Mouse (Mus musculus) heart, adult 18-20 months (tissue): ENCODE measurements around the gene Tex50. TPM values are rescaled to one million over a fixed set of nuclear protein-coding genes. Genes with fewer than 3 reads are reported as not detected.
"Not testable (repeated sequence)": the region's sequence is repeated elsewhere in the genome, so short reads cannot be mapped to it uniquely, and the experiment has no call there.

Experiments used
- DNase-seq, 2 experiments: peaks; one replicate each; pipeline ENCODE4 v3.0.0; 2021 to 2022; ENCODE audit warnings: mixed read lengths in 1 of 2
- long read RNA-seq, 2 experiments: library from polyadenylated mRNA; stranded (forward); transcript quantifications; one replicate each; pipeline ENCODE4 v2.0.0; 2021
- total RNA-seq, 2 experiments: library from RNA; stranded (reverse); gene quantifications; 2 replicates each; pipeline ENCODE4 v1.2.3; 2021

The Tex50 gene
- not detected for total RNA-seq
- long read RNA-seq, experiment 1, result 0 reads
- long read RNA-seq, experiment 2, result 0 reads

DNA sequence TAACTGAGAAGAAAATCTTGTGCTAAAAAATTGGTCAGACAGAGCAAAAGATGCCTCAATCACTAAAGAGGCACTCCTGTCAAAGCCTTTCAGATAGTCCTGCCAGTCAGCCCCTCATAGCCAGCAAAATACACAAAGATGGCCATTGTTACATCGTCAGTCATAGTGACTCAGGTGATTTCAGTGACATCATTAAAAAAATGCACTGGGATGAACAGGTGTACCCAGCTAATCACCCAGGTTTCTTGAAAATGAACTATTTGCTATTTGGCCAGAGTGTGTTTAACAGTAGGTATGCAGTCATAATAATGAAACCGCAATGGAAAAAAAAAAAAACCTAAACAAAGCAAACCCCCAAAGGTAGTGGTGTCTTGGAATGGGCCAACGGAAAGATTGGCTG lies at the start of gene Tex50:
Gene Tex50 (minus strand): TSS at position 101 of the 400 bp plus-strand sequence.
- DNase-seq, result no peak

DNA sequence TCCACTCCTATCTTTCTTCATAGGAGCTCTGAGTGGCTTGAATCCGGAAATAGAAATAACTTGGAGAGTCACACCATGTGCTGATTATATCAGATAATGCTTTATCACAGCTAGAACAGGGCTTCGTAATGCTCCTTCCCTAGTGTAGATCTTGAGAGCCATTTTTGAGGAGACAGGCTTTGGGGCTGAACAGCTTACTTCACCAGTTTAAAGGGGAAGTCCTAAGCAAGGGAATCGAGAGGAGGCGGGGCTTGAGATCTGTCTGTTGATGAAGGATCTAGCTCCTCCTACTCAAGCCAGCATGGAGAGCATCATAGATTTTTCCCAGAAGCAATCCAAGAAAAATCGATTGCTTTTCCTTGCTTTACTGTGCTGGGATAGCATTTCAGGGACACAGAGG lies 40.7 kb upstream of the Tex50 start:
- no peak for DNase-seq

DNA sequence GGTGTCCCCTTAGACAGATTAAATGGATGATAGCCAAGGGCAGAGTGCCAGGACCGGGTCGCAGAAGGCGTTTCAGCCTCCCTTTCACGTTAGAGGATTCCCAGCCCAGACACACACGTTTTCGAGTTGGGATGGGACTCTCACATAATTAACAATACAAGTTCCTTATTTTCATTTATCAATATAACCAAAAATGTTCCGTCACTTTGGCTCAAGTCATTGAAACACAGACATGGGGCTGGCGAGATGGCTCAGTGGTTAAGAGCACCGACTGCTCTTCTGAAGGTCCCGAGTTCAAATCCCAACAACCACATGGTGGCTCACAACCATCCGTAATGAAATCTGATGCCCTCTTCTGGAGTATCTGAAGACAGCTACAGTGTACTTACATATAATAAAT lies 37.2 kb upstream of the Tex50 start:
- DNase-seq, result not testable (repeated sequence)

DNA sequence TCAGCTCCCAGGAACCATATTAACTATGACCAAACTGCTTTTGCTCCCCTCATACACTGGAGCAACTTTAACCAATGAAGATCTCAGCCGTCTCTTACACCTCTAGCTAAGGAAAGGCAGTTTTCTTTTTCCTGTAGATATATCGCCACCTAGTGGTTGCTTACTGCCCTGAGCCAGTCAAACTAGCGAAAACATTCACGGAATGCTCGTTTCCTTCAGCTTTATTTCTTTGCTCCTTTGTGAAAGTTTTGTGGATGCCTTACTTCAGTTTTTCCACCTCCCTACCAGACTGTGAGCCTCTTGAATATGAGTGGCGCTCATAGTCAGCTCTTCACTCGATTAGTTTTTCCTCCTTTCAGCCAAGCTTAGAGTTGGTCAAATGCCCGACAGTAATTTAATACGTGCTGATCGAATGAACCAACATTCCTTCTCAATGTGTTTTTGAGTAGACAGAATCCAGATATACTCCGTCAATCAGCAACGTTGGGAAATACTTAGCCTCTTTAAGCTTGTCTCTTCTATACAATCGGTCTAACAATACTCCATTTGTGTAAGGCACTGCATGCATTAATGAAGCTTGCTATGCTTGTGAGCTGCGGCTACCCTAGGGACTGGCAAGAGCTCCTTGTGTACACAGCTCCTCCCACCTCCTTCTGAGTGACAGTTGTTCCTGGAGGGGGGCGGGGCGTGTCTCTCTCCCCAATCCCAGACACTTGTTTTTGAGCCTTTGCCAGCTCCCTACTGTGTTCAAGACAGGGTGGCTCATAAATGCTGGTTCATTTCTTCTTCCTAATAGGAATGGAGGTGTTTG lies 36.6 kb upstream of the Tex50 start:
- peak; percentile 86 for DNase-seq

DNA sequence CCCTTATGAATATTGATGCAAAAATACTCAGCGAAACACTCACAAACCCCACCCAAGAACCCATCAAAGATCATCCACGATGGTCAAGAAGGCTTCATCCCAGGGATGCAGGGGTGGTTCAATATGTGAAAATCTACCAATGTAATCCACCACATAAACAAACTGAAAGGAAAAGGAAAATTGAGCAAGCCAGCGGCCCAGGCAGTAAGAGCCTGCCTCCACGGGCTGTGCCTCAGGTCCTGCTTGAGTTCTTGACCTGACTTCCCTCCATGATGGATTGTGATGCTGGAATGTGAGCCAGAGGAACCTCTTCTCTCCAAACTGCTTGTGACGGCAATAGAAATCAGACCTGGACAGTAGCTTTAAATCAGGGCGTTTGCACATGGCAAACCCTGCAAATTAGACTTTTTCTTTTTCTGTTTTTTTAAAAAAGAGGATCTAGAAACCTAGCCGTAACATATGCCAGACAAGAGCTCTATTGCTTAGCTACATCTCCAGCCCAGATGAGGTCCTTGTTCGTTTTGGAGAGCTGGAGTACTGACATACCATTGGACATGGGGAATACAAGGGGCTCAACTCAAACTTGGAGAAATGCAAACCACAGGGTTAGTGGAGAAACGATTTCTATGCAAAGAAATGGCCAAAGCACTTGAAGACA lies 31.3 kb upstream of the Tex50 start:
- DNase-seq, result no peak

DNA sequence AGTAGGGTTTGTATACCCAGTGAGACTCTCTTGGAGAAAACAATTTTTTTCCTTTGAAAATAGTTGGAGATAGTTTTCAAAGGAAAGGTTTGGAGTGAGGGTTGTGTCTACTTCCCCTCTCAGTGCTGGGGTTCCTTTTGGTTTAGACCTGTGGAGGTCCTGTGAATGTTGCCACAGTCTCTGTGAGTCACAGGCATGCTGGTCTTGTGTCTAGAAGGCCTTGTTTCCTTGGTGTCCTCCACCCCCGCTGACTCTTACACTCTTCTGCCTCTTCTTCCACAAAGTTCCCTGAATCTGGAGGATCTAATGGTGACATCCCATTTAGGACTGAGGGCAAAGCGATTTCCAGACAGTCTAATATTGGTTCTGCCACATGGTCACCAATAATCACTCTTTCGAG lies 26.3 kb upstream of the Tex50 start:
- DNase-seq, result no peak

DNA sequence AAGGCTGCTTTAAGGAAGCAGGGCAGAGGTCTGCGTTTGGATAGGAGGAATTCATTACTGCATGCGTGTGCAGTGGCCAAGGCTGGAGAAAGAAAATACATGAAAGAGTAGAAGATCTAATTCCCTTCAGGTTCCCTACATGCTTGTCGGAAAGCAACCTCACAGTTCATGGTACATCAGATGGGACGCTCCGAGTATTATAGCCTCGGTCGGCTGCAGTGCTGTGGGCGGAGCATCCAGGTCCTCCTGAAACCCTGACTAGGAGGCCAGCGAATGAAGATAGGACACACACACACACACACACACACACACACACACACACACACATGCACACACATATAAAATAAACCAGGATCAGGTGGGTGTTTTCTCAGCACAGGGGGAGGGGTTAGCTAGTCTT lies 24.6 kb upstream of the Tex50 start:
- no peak for DNase-seq

DNA sequence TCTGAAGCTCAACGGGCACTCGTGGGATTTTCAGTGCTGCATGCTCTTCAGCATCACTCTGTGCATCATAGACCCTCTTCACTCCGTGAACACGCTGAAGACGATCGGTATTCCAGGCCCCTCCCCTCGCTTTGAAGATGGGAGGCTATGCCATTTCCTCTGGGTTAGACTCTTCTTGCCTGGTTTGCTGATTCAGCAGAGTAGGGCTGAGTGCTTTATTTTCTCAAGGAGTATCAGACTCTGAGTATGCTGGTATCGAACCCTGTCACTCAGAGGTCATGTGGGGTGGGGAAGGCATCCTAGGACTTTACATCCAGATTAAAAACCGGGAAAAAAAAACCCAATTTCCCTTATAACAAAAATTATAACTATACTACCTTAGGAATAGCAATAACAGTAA lies 23.3 kb upstream of the Tex50 start:
- no peak for DNase-seq

DNA sequence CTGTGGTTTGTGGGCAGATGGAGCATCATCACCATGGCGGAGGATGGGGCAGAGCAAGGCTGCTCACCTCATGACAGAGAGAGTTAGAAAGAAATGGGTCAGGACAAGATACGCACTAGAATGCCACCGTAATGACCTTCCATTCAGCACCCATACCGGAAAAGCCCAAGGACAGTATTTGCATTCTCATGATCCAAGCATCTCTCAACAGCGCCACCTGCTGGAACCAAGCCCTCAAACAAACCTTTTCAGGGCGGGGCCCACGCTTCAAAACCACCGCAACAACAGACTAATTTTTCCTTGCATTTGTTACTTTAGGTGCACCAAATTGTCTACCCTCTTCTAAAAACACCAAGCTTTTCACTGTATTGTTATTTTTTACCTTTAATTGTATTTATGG lies 21.6 kb upstream of the Tex50 start:
- DNase-seq, result peak; percentile 6 to 63

DNA sequence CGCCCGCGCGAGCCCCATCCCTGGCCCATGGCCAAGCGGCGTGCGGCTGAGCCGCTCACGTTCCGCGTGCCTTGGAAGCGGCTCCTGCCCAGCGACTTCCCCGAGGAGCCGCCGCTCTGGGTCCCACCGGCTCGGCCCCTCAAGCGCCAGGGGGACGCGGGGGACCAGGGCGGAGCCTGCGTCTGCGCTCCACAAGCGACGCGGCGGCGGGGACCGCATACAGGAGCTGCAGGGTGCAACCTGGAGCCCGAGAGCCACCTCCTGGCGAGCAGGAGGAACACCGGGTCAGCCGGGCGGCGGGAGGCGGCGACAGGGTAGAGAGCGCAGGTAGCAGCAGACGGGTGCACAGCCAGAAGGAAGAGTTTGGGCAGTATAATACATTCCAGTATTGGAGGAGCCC lies 11.5 kb upstream of the Tex50 start:
- DNase-seq, result peak; percentile 54 to 57

DNA sequence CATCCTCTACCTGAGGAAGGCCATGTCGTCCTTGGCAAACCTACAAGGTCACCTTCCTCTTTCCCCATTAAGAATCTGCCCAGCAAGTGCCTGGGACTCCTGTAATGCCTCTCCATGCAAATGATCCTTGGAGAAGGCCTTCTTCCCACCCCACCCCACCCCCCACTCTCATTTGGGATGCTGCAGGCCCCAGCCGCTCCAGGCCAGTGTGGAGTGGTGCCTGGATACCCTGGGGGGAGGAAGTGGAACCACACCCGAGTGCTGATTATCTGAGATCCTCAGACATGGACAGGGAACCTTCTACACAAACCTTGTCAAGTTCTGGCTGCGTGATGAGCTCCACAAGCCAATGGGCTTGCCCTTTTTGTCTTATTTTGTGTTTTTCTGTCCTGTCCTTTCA lies 1.2 kb upstream of the Tex50 start:
- no peak for DNase-seq

DNA sequence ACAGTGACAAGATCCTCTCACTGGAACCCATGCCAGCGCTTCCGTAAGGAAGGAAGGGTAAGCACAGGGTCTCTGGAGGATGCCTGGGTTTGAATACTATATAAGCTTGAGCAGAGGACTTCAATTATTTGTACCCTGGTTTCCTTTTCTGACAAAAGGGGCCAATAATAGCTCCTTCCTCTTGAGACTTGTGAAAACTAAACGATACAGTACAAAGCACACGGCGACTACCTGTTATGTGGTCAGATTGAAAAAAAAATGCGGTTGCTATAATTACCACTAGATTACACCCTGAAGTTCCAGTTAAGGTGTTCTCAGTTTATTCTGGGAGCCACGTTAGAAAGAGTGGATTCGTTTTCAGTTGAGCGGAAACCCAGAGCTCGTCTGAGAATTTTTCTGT lies 2.6 kb downstream of the Tex50 start:
- no peak for DNase-seq

DNA sequence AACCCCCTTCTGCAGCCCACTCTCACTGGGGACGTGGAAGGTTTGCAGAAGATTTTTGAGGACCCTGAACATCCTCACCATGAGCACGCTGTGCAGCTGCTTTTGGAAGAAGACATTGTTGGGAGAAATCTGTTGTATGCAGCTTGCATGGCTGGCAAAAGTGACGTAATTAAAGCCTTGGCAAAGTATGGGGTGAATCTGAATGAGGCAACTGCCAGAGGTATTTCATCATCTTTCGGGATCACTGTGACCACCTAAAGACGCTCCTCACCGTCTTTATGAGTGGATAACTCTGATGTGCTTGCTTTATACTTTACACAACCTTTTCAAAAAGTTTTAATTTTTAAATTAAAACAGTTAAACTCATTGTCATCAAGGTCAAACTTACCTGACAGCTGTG lies 8.0 kb downstream of the Tex50 start:
- DNase-seq, result no peak

DNA sequence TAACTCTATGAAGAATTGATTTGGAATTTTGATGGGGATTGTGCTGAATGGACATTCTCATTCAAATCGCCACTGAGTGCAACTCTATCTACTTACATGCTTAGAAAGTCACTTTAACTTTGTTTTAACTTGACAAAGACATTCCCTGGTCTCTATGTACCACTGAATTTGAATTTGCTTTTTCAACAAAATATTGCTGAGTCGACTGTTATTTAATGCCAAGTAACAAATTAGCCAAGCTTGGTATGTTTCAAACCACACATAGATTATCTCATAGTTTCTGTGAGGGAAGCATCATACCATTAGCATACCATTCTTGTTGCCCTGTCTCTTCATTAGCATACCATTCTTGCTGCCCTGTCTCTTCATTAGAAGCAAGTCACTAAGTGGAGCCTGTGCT lies 11.2 kb downstream of the Tex50 start:
- no peak for DNase-seq

DNA sequence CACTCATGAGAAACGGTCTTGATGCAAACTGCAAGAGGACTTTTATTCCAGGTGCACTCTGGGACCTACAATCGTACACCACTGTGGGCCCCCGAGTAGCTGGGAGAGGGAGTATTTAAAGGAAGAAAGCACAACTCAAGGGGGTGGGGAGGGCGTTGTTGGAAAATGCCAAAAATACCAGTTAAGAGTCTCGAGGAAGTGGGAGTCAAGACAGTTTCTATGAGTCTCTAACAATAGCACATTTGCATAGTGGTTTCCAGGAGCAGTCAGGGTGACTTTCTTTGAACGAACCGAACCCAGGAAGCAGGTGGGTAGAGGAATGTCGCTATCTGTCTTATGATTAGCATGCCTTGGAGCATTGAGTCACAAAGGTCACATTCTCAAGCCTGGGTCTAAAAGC lies 13.5 kb downstream of the Tex50 start:
- DNase-seq, result not testable (repeated sequence)

DNA sequence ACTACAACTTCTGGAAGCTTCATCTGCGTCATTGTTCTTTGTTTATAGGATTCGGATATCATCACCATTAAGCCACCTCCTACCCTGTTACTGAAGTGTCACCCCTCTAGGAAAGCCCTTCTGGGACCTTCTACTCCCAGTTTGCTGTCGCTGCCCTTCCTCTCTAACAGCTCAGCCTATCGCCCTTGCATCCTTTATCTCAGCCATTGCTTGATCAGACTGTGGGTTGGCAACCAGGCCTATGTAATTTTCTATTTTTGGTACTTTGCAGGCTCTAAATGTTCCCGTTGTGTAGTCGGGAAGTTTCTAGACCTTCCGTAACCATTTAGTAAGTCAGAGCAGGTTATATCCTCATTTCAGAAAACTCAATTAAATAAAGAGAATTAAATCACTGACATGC lies 15.9 kb downstream of the Tex50 start:
- DNase-seq, result peak in 1 of 2 experiments; percentile 3

DNA sequence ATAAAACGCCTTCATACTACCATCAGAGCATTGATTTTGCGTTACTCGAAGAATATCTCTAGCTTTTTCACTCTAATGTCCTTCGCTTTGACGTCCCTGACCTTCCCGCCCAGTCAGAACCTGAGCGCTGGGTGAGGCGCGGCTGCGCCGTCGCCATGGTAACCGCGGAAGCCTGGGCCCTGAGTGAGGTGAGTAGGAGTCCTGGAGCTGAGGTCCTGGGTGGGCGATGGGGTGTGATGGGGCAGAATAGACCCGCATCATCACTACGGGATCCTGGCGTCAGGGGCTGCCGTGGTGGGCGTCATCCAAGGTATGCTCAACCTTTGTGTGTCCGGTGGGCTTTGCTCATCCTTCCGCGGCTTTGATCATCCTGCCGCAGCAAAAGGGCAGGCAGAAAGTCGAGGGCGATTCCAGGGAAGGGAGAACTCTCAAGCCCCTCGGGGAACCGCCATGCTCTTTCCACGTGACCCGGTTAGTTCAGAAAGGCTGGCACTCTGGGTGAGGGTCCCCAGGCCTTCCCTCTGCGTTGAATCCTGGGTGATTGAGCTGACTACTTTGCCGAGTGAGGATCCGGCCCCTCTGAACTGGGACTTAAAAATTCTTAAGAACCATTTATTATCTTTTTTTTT lies 16.5 kb downstream of the Tex50 start, which contains the start of gene Ankrd45:
Gene Ankrd45 (plus strand): TSS at position 161 of the 629 bp plus-strand sequence.
- DNase-seq, result peak; percentile 7 to 14

DNA sequence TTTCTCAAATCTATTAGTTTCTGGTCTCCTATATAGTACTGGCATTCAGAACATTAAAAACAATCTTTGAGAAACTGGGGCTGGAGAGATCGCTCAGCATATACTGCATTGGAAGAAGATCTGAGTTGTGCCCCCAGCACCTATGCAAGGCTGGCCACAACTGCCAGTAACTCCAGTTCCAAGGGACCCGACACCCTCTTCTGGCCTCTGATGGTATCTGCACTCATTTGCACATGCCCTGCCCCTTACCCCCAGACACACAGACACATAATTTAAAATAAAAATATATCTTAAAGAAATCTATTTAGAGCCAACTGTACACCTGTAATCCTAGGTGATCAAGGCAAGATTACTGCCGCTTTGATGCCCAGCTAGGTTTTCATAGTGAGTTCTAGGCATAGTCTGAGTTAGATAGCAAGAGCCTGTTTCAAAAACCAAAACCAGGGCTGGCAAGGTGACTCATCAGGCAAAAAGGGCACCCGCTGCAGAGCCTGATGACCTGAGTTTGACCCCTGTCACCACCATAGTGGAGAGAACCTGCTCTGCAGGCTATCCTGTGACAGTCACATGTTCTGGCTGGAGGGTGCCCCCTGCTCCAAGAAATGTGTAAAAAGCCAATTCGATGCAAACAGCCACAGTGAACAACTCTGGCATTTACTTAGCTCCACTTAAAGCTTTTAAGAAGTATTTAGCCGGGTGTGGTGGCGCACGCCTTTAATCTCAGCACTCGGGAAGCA lies 18.9 kb downstream of the Tex50 start:
- no peak for DNase-seq

DNA sequence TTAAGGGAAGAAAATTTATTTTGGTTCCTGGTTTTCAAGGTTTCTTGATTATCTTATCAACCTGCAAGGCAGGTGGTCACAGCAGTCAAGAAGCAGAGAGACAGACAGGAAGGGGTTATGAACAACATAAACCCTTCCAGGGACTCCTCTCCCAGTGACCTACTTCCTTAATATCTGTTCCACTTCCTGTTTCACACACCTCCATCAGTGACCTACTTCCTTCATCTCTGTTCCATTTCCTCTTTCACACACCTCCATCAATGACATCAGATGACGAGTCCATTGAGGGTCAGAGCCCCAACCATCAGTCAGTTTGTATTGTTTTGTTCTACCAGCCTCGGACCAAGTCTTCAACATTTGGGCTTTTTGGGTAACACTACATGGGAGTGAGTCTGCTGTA lies 19.6 kb downstream of the Tex50 start:
- DNase-seq, result no peak

DNA sequence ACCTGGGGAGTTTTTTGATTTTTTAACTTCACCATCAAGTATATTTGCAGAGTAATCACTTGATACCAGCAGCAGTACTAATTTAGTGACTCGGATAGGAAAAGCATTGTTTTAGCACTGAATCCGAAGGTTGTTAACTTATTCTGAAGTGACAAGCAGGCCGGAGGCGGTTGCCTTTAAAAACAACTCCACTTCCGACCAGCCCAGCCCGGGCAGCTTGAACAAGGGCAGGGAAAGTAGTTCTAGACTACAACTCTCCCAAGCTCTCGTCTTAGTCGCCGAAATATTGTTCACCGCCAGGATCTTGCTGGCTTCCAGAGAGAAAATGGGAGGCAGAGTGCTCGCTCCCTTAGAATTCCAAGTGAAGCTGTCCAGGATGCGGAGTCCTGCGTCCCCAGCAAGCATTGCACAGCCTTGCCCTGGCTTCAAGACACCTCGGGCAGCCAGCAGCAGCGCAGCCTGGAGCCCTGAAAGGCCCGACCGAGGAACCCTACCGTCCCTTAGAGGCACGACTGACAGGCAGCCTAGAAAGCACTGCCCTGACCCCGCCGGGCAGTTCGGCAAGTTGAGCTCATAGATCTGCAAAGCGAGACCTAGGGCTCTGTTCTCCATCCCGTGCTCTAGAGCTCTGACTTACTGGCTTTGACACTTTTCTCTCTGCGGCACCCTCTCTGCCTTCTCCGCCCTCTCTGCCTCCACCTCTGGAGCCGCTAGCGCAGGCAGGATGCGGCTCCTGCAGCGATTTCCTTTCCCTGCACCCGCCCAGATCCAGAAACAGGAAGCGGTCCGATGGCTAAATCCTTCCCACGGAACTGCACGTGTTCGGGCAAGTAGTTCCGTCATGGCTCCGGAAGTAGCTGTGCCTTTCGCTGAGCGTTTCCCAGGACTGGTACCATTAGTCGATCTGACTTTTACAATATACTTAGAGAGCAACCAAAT lies 28.1 kb downstream of the Tex50 start, which contains the start of gene Klhl20:
Gene Klhl20 (minus strand): TSS at position 786 of the 939 bp plus-strand sequence.
- DNase-seq, result peak; percentile 95 to 98

DNA sequence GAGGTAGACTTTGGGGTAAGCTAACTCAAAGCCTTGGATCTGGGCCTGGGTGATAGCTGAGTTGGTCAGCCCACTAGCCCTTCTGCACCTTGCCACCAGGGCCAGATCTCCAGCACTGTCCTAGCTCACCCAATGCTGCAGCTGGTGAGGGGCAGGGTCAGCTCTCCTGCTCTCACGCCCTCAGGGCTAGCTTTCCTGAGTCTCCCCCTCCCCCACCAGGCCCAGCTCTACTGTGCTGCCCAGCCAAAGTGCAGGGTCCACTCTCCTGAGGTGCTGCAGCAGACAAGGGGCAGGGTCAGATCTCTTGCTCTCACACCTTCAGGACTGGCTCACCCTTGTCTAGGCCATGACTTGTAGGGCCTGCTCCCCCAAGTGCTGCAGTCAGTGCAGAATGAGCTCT lies 32.7 kb downstream of the Tex50 start:
- no peak for DNase-seq
